Mouse (Mus musculus) gastrocnemius, adult 2 months (tissue): ENCODE data around the gene Hunk. TPM values are rescaled to one million over a fixed set of nuclear protein-coding genes. Genes with fewer than 3 reads are reported as not detected.

ENCODE experiments used
- DNase-seq: peaks from one replicate; pipeline ENCODE4 v3.0.0; 2022
- H3K27ac ChIP-seq: fragments of 200-600 bp; 2 replicates; pipeline ENCODE4 v1.8.1; 2022; ENCODE audit warnings: mild to moderate bottlenecking
- H3K4me3 ChIP-seq: fragments of 200-600 bp; 2 replicates; pipeline ENCODE4 v1.8.1; 2022; ENCODE audit warnings: mild to moderate bottlenecking, moderate library complexity
- CTCF ChIP-seq: fragments of 200-600 bp; IDR thresholded peaks from 2 replicates; pipeline ENCODE4 v1.8.1; 2022; ENCODE audit warnings: antibody characterized with exemption, mild to moderate bottlenecking, moderate library complexity
- intact Hi-C: fragments of 180-260 bp; cut with DNase I; formaldehyde crosslinking; loops from one replicate; pipeline ENCODE4 v1.15.1; 2025
- total RNA-seq, 2 experiments: library from RNA; stranded (reverse); gene quantifications; 2 replicates each; pipeline ENCODE4 v1.2.3; 2021

Gene Hunk
- total RNA-seq, 2 experiments from 2014 or later = 0.46 to 0.53 TPM

- no peak for DNase-seq
- no peak overlapping the region for H3K4me3 ChIP-seq
- intact Hi-C loops = no loop called here
- TF ChIP-seq CTCF = no peak
- no peak overlapping the region for H3K27ac ChIP-seq
These were observed 40.4 kb downstream of the Hunk start for GRCm38 (mm10) chr16:90426234-90426633.

DNA sequence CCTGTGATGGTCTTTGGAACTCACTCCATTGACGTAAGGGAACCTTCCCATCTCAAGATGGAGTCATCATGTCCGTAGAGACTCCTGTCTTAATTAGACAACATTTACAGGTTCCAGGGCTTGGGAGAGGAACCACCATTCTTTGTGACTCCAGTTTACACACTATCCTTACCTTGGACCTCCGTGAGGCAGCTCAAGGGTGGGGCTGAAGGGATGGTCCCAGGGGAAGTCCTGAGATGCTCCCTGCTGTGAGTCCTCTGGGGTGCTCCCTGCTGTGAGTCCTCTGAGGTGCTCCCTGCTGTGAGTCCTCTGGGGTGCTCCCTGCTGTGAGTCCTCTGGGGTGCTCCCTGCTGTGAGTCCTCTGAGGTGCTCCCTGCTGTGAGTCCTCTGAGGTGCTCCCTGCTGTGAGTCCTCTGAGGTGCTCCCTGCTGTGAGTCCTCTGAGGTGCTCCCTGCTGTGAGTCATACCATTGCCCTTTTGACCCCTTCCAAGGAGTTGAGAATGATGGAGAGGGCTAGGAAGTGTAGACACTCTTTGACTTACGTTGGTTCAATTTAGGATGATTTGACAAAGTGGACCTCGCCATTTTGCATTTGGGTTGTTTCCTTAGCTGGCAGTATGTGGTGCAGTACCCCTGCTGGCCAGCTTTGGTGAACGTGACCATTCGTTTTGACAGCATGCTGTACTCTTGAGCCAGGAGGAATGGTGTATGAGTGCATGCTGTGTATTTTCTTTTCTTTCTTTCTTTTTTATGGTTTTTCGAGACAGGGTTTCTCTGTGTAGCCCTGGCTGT is 42.2 kb downstream of the Hunk start:
- intact Hi-C loops = no loop called here
- H3K27ac ChIP-seq = no peak overlapping the region
- TF ChIP-seq CTCF = no peak
- H3K4me3 ChIP-seq = no peak overlapping the region
- DNase-seq = no peak

- Histone ChIP-seq H3K4me3 (no peak overlapping the region), H3K27ac (no peak overlapping the region)
- intact Hi-C loops = no loop called here
- no peak for TF ChIP-seq CTCF
- no peak for DNase-seq
These were observed 47.7 kb downstream of the Hunk start for GRCm38 (mm10) chr16:90433551-90433950.

DNA sequence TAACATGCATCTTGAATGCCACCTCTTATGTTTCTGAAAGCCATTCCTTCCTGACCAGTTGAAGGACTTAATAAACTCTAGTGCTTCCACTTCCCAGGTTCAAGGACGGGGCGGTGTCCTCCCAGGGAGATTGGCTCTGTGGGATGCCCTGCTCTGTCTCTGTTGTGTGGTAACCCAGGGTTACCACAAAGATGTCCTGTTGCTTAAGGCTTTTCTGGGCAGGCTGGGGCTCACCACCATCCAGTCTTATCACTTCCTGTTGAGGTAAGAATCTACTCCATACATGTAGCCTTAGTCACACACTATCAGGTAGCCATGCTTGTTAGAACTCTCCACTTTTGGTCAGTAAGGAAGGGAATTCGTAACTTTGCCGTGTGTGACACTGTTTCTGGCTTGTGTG is 49.4 kb downstream of the Hunk start:
- no peak overlapping the region for H3K27ac ChIP-seq
- intact Hi-C loops = no loop called here
- no peak overlapping the region for H3K4me3 ChIP-seq
- DNase-seq = no peak
- no peak for TF ChIP-seq CTCF

- Histone ChIP-seq H3K27ac (no peak overlapping the region), H3K4me3 (no peak overlapping the region)
- intact Hi-C loops = no loop called here
- no peak for DNase-seq
- no peak for TF ChIP-seq CTCF
These were observed 51.5 kb downstream of the Hunk start for GRCm38 (mm10) chr16:90437276-90437675.

GRCm38 (mm10) chr16:90439493-90439892 is 53.7 kb downstream of the Hunk start:
- Histone ChIP-seq H3K27ac (no peak overlapping the region), H3K4me3 (no peak overlapping the region)
- no peak for TF ChIP-seq CTCF
- intact Hi-C loops = no loop called here
- no peak for DNase-seq

DNA sequence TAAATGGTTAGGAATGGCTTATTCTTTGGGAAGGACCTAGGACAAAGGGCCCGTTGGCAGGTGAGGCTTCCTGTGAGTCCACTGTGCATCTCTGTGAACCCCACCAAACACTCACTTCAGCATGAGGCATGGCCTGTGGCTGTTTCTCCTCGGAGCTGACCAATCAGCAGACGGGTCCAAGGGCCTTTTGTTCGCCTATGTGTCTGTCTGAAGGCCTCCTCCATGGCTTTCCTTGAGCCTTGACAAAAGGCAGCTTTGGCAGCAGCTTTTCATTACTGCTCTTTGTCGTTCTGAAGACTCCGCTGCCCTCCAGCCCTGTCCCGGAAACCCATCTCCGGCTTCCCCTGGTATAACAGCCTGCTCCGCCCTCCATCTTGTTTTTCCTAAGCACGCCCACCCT is 54.8 kb downstream of the Hunk start:
- no peak for DNase-seq
- H3K4me3 ChIP-seq = no peak overlapping the region
- TF ChIP-seq CTCF = no peak
- no peak overlapping the region for H3K27ac ChIP-seq
- intact Hi-C loops = no loop called here

- no peak for TF ChIP-seq CTCF
- no peak for DNase-seq
- no peak overlapping the region for H3K27ac ChIP-seq
- intact Hi-C loops = no loop called here
- H3K4me3 ChIP-seq = no peak overlapping the region; the same call in 1 of the 2 replicates
These were observed 57.2 kb downstream of the Hunk start for GRCm38 (mm10) chr16:90442991-90443390.

GRCm38 (mm10) chr16:90453197-90453596 is 67.4 kb downstream of the Hunk start:
- intact Hi-C loops = no loop called here
- peak overlapping the region; percentile 60 for H3K4me3 ChIP-seq
- no peak for TF ChIP-seq CTCF

GRCm38 (mm10) chr16:90456495-90457125 is 70.8 kb downstream of the Hunk start:
- no peak for DNase-seq
- Histone ChIP-seq H3K4me3 (no peak overlapping the region), H3K27ac (no peak overlapping the region)
- intact Hi-C loops = no loop called here
- TF ChIP-seq CTCF = no peak

More at GRCm38 (mm10) chr16:90453197-90453596, 67.4 kb downstream of the Hunk start:
- H3K27ac ChIP-seq = peak overlapping the region; percentile 17; the same call in 1 of the 2 replicates
- peak; percentile 38 for DNase-seq

DNA sequence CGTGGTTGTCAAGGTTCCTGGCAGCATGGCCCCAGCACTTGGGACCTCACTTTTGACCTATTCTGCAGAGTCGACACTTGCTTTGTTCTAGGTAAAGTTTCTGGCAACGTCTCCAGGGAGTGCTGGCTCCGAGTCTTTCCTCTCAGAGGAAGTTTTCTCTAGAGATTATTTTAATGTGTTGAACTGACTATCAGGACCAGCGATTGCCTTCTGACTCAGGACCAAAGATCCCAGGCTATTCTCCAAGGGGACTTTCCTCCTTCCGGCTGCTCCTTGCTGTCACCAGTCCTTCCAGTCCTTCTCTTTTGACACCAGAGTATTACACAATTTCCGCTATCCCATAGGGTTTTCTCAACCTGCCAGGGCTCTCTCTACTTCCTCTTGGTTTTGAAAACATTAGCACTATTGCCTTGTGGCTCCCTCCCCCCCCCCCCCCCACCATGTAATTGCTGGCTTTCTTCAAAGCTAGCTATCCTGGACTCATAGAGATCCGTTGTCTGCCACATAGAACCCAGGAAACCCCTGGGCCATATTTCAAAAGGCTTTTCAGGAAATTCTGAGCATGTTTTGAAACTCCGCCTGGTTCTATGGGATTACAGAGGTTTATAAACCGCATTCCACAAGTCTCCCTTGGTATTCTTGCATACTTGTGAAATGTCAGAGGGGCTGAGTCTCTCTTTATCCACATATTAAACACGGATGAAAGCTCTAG is 73.2 kb downstream of the Hunk start:
- H3K4me3 ChIP-seq = no peak overlapping the region
- no peak overlapping the region for H3K27ac ChIP-seq
- intact Hi-C loops = no loop called here
- no peak for TF ChIP-seq CTCF
- DNase-seq = no peak

DNA sequence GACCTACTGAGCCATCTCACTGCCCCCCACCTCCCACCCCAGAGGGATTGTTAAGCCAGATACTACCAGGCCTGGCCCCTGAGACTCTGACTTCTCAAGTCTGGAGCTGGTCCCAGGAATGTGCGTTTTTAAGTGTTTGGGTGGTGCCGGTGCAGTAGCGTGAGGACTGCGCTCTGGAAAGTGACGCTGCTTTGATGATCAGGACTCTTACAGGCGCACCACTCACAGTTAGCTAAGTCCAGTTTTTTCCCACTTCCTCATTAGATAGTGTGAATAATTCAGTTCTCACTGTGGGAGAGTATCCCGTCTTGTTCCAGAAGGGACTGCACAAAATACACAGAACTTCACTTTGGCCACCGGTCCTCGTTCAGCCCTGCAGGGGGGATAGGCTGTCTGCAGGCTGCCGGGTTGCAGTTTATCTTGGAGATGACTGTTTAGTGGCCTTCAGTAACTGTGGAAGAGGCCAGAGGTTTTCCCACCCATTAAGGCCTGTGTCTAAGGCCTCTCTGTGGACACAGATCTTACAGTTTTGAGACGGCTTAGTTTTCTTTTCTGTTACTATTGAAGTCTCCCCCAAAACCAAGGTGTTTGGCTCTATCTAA is 75.6 kb downstream of the Hunk start:
- Histone ChIP-seq H3K4me3 (no peak overlapping the region), H3K27ac (no peak overlapping the region)
- DNase-seq = no peak
- no peak for TF ChIP-seq CTCF
- intact Hi-C loops = no loop called here
